Mouse (Mus musculus) limb, embryonic 11.5 days (tissue): ENCODE results near the gene Lrrc4b. TPM values are rescaled to one million over a fixed set of nuclear protein-coding genes. Genes with fewer than 3 reads are reported as not detected.

Experiments
- ATAC-seq: fragments of 200-750 bp; cut with Nextera tagmentation; 2 replicates; pipeline ENCODE4 v1.8.0; 2017; ENCODE audit warnings: low read depth; ENCODE audit not compliant: insufficient number of reproducible peaks, low FRiP score, low TSS enrichment
- DNase-seq: peaks from one replicate; pipeline ENCODE4 v3.0.0-alpha.2; 2015; ENCODE audit warnings: low spot score
- H3K27ac ChIP-seq: fragments of 300-500 bp; sonication (generic); replicated peaks from 2 replicates; pipeline ENCODE4 v1.5.1; 2014; ENCODE audit warnings: low read depth, mild to moderate bottlenecking, low read length
- H3K27me3 ChIP-seq: fragments of 300-500 bp; sonication (generic); 2 replicates; pipeline ENCODE4 v1.6.1; 2014; ENCODE audit warnings: mild to moderate bottlenecking, low read length, mixed read lengths; ENCODE audit not compliant: control insufficient read depth, insufficient read depth
- H3K36me3 ChIP-seq: fragments of 300-500 bp; sonication (generic); 2 replicates; pipeline ENCODE4 v1.6.1; 2014; ENCODE audit warnings: mild to moderate bottlenecking, low read length, moderate library complexity, mixed read lengths; ENCODE audit not compliant: control insufficient read depth, insufficient read depth
- H3K4me1 ChIP-seq: fragments of 300-500 bp; sonication (generic); 2 replicates; pipeline ENCODE4 v1.6.1; 2014; ENCODE audit warnings: low read length, mixed read lengths; ENCODE audit not compliant: control insufficient read depth, insufficient read depth
- H3K4me2 ChIP-seq: fragments of 300-500 bp; sonication (generic); 2 replicates; pipeline ENCODE4 v1.6.1; 2014; ENCODE audit warnings: low read depth, mild to moderate bottlenecking, moderate library complexity; ENCODE audit not compliant: severe bottlenecking
- H3K4me3 ChIP-seq: fragments of 300-500 bp; sonication (generic); 2 replicates; pipeline ENCODE4 v1.5.1; 2014; ENCODE audit warnings: low read depth, low read length
- H3K9ac ChIP-seq: fragments of 300-500 bp; sonication (generic); 2 replicates; pipeline ENCODE4 v1.6.1; 2014; ENCODE audit warnings: mild to moderate bottlenecking, low read length
- H3K9me3 ChIP-seq: fragments of 300-500 bp; sonication (generic); 2 replicates; pipeline ENCODE4 v1.6.1; 2016; ENCODE audit warnings: low read length; ENCODE audit not compliant: control insufficient read depth
- WGBS: fragments of 180-500 bp; shearing (Covaris S2); extraction: QIAGEN DNeasy Blood & Tissue Kit; methylation state at CpG from one replicate; pipeline ENCODE4 v1.1.7; 2014; 5-methylcytosine and 5-hydroxymethylcytosine counted together
- polyA plus RNA-seq: library from polyadenylated mRNA; unstranded; fragments of >200 nt; fragmentation: Nextera tagmentation; extraction: Ambion mirVana; gene quantifications from 2 replicates; pipeline ENCODE4 v1.2.1, GENCODE M21; 2014

Lrrc4b gene
- polyA plus RNA-seq, 1 experiment from 2014 or later: 0.60 TPM

GRCm38 (mm10) chr7:44429534-44430488, 993 bp downstream of the Lrrc4b start:
- H3K4me2 ChIP-seq: peak overlapping the region; percentile 86
- H3K4me3 ChIP-seq: peak overlapping the region; percentile 53
- peaks cover 7% of the 10 kb centered on the region; the same call in 1 of the 2 replicates for H3K4me1 ChIP-seq
- no peaks in the 10 kb centered on the region for H3K36me3 ChIP-seq
- no peak overlapping the region for H3K27ac ChIP-seq
- peaks cover 43% of the 10 kb centered on the region for H3K27me3 ChIP-seq
- DNase-seq (peak; percentile 28), ATAC-seq (no peak)
- H3K9me3 ChIP-seq: no peaks in the 10 kb centered on the region; the same call in 1 of the 2 replicates
- no peak overlapping the region; the same call in 1 of the 2 replicates for H3K9ac ChIP-seq
- 1% methylated on average over 31 of the region's 32 CpGs for WGBS

DNA sequence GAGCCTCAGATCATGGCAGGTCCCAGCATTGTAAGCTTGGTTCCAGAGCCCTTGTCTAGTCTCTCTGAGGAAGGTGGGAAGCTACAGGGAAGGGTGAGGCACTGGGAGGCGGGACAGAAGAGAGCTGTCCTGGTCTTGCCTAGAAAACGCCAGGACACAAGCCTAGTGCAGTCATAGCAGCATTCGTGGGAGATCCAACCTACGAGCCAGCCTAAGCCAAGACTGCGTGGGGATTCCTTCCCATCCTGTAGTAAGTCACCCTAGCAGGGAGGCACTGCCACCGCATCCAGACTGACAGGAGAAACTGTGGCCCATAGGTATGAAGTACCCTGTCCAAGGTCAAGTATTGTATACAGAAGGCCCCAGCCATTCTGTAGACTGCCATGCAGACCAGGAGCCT, 3.7 kb downstream of the Lrrc4b start:
- DNase-seq (no peak), ATAC-seq (no peak)
- H3K9me3 ChIP-seq: no peaks in the 10 kb centered on the region; the same call in 1 of the 2 replicates
- no peak overlapping the region for H3K27ac ChIP-seq
- H3K4me1 ChIP-seq: peaks cover 7% of the 10 kb centered on the region; the same call in 1 of the 2 replicates
- H3K9ac ChIP-seq: no peak overlapping the region
- H3K27me3 ChIP-seq: peaks cover 44% of the 10 kb centered on the region
- H3K4me2 ChIP-seq: no peak overlapping the region
- H3K4me3 ChIP-seq: no peak overlapping the region
- no peaks in the 10 kb centered on the region for H3K36me3 ChIP-seq
- WGBS: 65% methylated on average over 6 of the region's 6 CpGs

DNA sequence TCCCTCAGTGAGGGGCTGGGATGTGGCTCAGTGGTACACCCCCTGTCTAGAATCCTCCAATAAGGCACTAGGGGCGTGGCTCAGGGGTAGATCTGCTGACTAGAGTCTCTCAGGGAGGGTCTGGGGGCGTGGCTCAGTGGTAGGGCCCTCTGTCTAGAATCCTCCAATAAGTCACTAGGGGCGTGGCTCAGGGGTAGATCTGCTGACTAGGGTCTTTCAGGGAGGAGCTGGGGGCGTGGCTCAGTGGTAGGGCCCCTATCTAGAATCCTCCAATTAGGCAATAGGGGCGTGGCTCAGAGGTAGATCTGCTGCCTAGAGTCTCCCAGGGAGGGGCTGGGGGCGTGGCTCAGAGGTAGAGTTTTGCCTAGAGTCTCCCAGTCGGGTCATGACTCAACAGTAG, 4.6 kb downstream of the Lrrc4b start:
- 4% methylated on average over 7 of the region's 7 CpGs for WGBS
- H3K27ac ChIP-seq: no peak overlapping the region
- no peak overlapping the region for H3K4me3 ChIP-seq
- peaks cover 37% of the 10 kb centered on the region for H3K27me3 ChIP-seq
- DNase-seq (peak; percentile 43), ATAC-seq (0 out of 2 replicates have a peak, but pooled peaks have one; percentile 14)
- H3K36me3 ChIP-seq: no peaks in the 10 kb centered on the region
- H3K9me3 ChIP-seq: no peaks in the 10 kb centered on the region; the same call in 1 of the 2 replicates
- H3K4me1 ChIP-seq: no peaks in the 10 kb centered on the region
- H3K4me2 ChIP-seq: no peak overlapping the region
- H3K9ac ChIP-seq: no peak overlapping the region

DNA sequence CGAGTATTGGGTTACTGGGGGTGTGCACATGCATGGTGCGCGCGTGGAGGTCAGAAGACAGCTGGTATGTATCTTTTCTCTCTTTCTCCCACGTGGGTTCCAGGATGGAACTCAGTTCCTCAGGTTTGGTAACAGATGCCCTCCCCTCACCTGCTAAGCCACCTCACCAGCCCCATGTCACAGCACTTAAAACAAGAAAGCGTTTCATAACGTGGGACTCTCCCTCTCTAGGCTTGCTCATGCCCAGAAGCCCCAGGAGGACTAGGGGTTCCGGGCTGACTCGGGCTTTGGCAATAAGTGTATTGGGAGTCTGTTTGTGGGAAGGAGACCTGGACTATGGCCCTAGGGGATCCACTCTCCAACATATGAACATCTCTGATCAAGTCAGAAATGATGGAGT, 5.3 kb downstream of the Lrrc4b start:
- H3K27ac ChIP-seq: no peak overlapping the region
- H3K4me2 ChIP-seq: no peak overlapping the region
- H3K9ac ChIP-seq: no peak overlapping the region
- no peaks in the 10 kb centered on the region; the same call in 1 of the 2 replicates for H3K9me3 ChIP-seq
- H3K27me3 ChIP-seq: peaks cover 35% of the 10 kb centered on the region
- DNase-seq: no peak
- no peak overlapping the region for H3K4me3 ChIP-seq
- ATAC-seq: no peak
- no peaks in the 10 kb centered on the region for H3K36me3 ChIP-seq
- H3K4me1 ChIP-seq: no peaks in the 10 kb centered on the region
- WGBS: 65% methylated on average over 9 of the region's 9 CpGs

- H3K4me1 ChIP-seq: no peaks in the 10 kb centered on the region
These were observed 7.0 kb downstream of the Lrrc4b start for GRCm38 (mm10) chr7:44435796-44436195.

GRCm38 (mm10) chr7:44436267-44436666, 7.4 kb downstream of the Lrrc4b start:
- DNase-seq (no peak), ATAC-seq (no peak)
- H3K27ac ChIP-seq: no peak overlapping the region
- no peak overlapping the region for H3K4me3 ChIP-seq
- H3K9me3 ChIP-seq: no peaks in the 10 kb centered on the region
- no peaks in the 10 kb centered on the region for H3K4me1 ChIP-seq
- WGBS: 4% methylated on average over 1 of the region's 1 CpGs
- H3K27me3 ChIP-seq: peaks cover 34% of the 10 kb centered on the region
- no peak overlapping the region for H3K4me2 ChIP-seq
- H3K36me3 ChIP-seq: no peaks in the 10 kb centered on the region
- H3K9ac ChIP-seq: no peak overlapping the region

More at GRCm38 (mm10) chr7:44435796-44436195, 7.0 kb downstream of the Lrrc4b start:
- WGBS: 72% methylated on average over 5 of the region's 5 CpGs
- no peak overlapping the region for H3K4me2 ChIP-seq
- no peak for ATAC-seq
- H3K9me3 ChIP-seq: no peaks in the 10 kb centered on the region
- DNase-seq: no peak
- H3K4me3 ChIP-seq: no peak overlapping the region
- no peak overlapping the region for H3K27ac ChIP-seq
- peaks cover 34% of the 10 kb centered on the region for H3K27me3 ChIP-seq
- no peak overlapping the region for H3K9ac ChIP-seq
- no peaks in the 10 kb centered on the region for H3K36me3 ChIP-seq

DNA sequence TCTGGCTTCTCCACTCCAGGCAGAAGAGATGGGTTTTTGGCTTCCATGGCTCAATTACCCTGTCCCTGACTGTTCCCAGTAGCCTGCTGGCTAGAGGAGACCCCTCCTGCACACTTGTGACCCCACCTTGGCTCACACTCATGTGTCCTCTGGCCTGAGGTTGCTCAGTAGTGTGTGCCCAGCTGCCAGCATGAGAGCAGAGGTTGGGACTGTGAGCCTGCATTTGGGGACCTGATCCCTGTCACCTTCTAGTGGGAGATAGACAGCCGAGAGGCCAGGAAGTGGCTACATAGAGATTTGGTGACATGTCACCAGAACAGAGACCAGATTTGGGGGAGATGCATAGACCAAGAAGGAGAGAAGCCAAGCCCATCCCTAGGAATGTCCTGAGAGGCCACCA, 8.4 kb downstream of the Lrrc4b start:
- H3K4me3 ChIP-seq: no peak overlapping the region
- peaks cover 37% of the 10 kb centered on the region for H3K27me3 ChIP-seq
- H3K4me2 ChIP-seq: no peak overlapping the region
- DNase-seq (no peak), ATAC-seq (no peak)
- H3K9ac ChIP-seq: no peak overlapping the region
- no peaks in the 10 kb centered on the region for H3K36me3 ChIP-seq
- peaks cover 5% of the 10 kb centered on the region for H3K4me1 ChIP-seq
- 69% methylated on average over 1 of the region's 1 CpGs for WGBS
- no peaks in the 10 kb centered on the region for H3K9me3 ChIP-seq
- H3K27ac ChIP-seq: no peak overlapping the region

DNA sequence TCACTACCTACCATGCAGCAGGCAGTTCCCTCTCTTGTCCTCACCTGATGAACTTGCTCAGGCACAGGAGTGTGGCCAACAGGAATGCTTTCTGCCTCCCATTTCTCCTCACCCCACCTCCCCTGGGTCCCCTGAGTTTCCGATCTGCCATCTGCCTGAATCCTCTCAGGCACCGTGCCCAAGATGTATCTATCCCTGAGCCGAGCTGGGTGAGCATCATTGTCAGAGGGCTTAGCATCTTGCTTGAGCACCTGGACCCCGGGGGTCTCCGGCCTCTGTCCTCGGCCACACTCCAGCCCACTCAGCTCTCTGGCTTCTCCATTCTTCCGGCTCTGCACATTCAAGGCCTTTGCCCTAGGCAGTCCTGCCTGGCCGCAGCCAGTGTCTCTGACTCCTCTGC, 9.1 kb downstream of the Lrrc4b start:
- Histone ChIP-seq H3K4me1 (peaks cover 7% of the 10 kb centered on the region), H3K4me2 (no peak overlapping the region), H3K9me3 (no peaks in the 10 kb centered on the region), H3K27ac (no peak overlapping the region), H3K9ac (no peak overlapping the region), H3K27me3 (peaks cover 45% of the 10 kb centered on the region), H3K4me3 (no peak overlapping the region), H3K36me3 (no peaks in the 10 kb centered on the region)
- no peak for ATAC-seq
- DNase-seq: no peak
- WGBS: 71% methylated on average over 8 of the region's 8 CpGs
